7 mouse cellular contexts compared by ENCODE assay signal in genomic region chr11:65806321-65806904, GRCm38 (mm10). TPM values are rescaled to one million over a fixed set of nuclear protein-coding genes. Genes with fewer than 3 reads are reported as not detected.
DNase-seq lines count a peak whose midpoint lies in the region; ATAC-seq lines count a peak whose summit lies in the region.

No protein-coding gene starts in this region.

- peak overlapping the region; percentile 33 for H3K9ac ChIP-seq in embryonic facial prominence, embryonic 11.5 days (replicated peaks; ENCODE audit: low read length)
- H3K9ac ChIP-seq in heart, embryonic 14.5 days (ENCODE audit: low read length) = peak overlapping the region; percentile 82

- H3K4me1 ChIP-seq in embryonic facial prominence, embryonic 11.5 days (ENCODE audit: control insufficient read depth, insufficient read depth, low read length) = no peaks in the 10 kb centered on the region
- H3K4me1 ChIP-seq in heart, embryonic 14.5 days (ENCODE audit: control insufficient read depth in 2 of 2, insufficient read depth in 2 of 2, low read length in 2 of 2) = peaks cover 2 to 15% of the 10 kb centered on the region in 2 experiments; a peak in 3 of 4 replicates
- peaks cover 13% of the 10 kb centered on the region; the same call in 1 of the 2 replicates for H3K4me1 ChIP-seq in limb, embryonic 10.5 days

- H3K27ac ChIP-seq in embryonic facial prominence, embryonic 11.5 days (replicated peaks; ENCODE audit: low read depth, low read length) = no peak overlapping the region
- peak overlapping the region; percentile 42 to 86; a peak in 3 of 4 replicates for H3K27ac ChIP-seq in heart, embryonic 14.5 days (replicated peaks in 1 of 2; ENCODE audit: control insufficient read depth in 1 of 2, insufficient read depth in 1 of 2, low read depth in 2 of 2, low read length in 2 of 2)
- H3K27ac ChIP-seq in limb, embryonic 10.5 days = peak overlapping the region; percentile 88; the same call in 1 of the 2 replicates

- no peaks in the 10 kb centered on the region for H3K9me3 ChIP-seq in embryonic facial prominence, embryonic 11.5 days (replicated peaks; ENCODE audit: control insufficient read depth, low read length)
- no peaks in the 10 kb centered on the region for H3K9me3 ChIP-seq in heart, embryonic 14.5 days (ENCODE audit: control insufficient read depth, low read length)
- H3K9me3 ChIP-seq in limb, embryonic 10.5 days (replicated peaks) = no peaks in the 10 kb centered on the region

- no peaks in the 10 kb centered on the region for H3K27me3 ChIP-seq in embryonic facial prominence, embryonic 11.5 days (ENCODE audit: control insufficient read depth, insufficient read depth, low read length)
- H3K27me3 ChIP-seq in heart, embryonic 14.5 days (ENCODE audit: control insufficient read depth, insufficient read depth, low read length) = no peaks in the 10 kb centered on the region
- no peaks in the 10 kb centered on the region for H3K27me3 ChIP-seq in limb, embryonic 10.5 days (ENCODE audit: low read depth, poor library complexity, severe bottlenecking)

- H3K4me3 ChIP-seq in embryonic facial prominence, embryonic 11.5 days (ENCODE audit: low read depth, low read length) = peak overlapping the region; percentile 87
- H3K4me3 ChIP-seq in heart, embryonic 14.5 days (ENCODE audit: control insufficient read depth in 1 of 2, insufficient read depth in 1 of 2, low read depth in 1 of 2, low read length in 2 of 2) = peak overlapping the region; percentile 61 to 84
- H3K4me3 ChIP-seq in limb, embryonic 10.5 days = peak overlapping the region; percentile 63

- no peak for ATAC-seq in embryonic facial prominence, embryonic 11.5 days (replicated peaks; ENCODE audit: insufficient number of reproducible peaks, low FRiP score, low TSS enrichment, low read depth)
- no peak for ATAC-seq in heart, embryonic 14.5 days (ENCODE audit: insufficient number of reproducible peaks, insufficient read depth, low FRiP score, low read depth)

- H3K4me2 ChIP-seq in embryonic facial prominence, embryonic 11.5 days (ENCODE audit: low read depth, low read length) = peak overlapping the region; percentile 69
- peak overlapping the region; percentile 86 for H3K4me2 ChIP-seq in heart, embryonic 14.5 days (ENCODE audit: low read length)

- DNase-seq in CD4-positive, CD25-positive, alpha-beta regulatory T cell, adult 2 months (ENCODE audit: low read depth, low spot score) = peak; percentile 75
- peak; percentile 15 for DNase-seq in ES-CJ7 (ENCODE audit: low read depth, low spot score)
- DNase-seq in embryonic facial prominence, embryonic 11.5 days (ENCODE audit: low spot score) = peak; percentile 21
- no peak for DNase-seq in limb, embryonic 10.5 days (ENCODE audit: low spot score)
- peak; percentile 14 for DNase-seq in mesoderm, embryonic 11.5 days (ENCODE audit: low read depth, low spot score)
- peak; percentile 9 to 47 for DNase-seq in thymus, adult 18-20 months

- no peaks in the 10 kb centered on the region for H3K36me3 ChIP-seq in embryonic facial prominence, embryonic 11.5 days (replicated peaks; ENCODE audit: control insufficient read depth, insufficient read depth, low read depth, low read length)
- no peaks in the 10 kb centered on the region for H3K36me3 ChIP-seq in heart, embryonic 14.5 days (ENCODE audit: control insufficient read depth, insufficient read depth, low read length)
- no peaks in the 10 kb centered on the region for H3K36me3 ChIP-seq in limb, embryonic 10.5 days

- 1% methylated on average over 20 of the region's 20 CpGs for WGBS in embryonic facial prominence, embryonic 11.5 days
- 1% methylated on average over 20 of the region's 20 CpGs for WGBS in heart, embryonic 14.5 days
- WGBS in limb, embryonic 10.5 days = 3% methylated on average over 20 of the region's 20 CpGs

RNA-seq across cellular contexts. Expression of gene Zkscan6, which starts 0.6 kb away (rescaled TPM):
- 12.6 and 13.0 TPM in 2 replicates for polyA plus RNA-seq in embryonic facial prominence, embryonic 11.5 days (2014; fragmentation: Nextera tagmentation; extraction: Ambion mirVana)
- 8.3 and 9.1 TPM in 2 replicates for polyA plus RNA-seq in heart, embryonic 14.5 days (2014; fragmentation: Nextera tagmentation; extraction: Ambion mirVana)
- polyA plus RNA-seq in limb, embryonic 10.5 days (2016; fragmentation: Nextera tagmentation; extraction: Ambion mirVana) = 9.1 and 10.6 TPM in 2 replicates

RNA-seq across cellular contexts. Expression of gene Map2k4, which starts 18.3 kb away (rescaled TPM):
- 91.6 and 96.1 TPM in 2 replicates for polyA plus RNA-seq in embryonic facial prominence, embryonic 11.5 days (2014; fragmentation: Nextera tagmentation; extraction: Ambion mirVana)
- 77.3 and 78.9 TPM in 2 replicates for polyA plus RNA-seq in heart, embryonic 14.5 days (2014; fragmentation: Nextera tagmentation; extraction: Ambion mirVana)
- 64.6 and 69.4 TPM in 2 replicates for polyA plus RNA-seq in limb, embryonic 10.5 days (2016; fragmentation: Nextera tagmentation; extraction: Ambion mirVana)
